Mouse (Mus musculus): ENCODE data around the gene Amhr2.

DNA sequence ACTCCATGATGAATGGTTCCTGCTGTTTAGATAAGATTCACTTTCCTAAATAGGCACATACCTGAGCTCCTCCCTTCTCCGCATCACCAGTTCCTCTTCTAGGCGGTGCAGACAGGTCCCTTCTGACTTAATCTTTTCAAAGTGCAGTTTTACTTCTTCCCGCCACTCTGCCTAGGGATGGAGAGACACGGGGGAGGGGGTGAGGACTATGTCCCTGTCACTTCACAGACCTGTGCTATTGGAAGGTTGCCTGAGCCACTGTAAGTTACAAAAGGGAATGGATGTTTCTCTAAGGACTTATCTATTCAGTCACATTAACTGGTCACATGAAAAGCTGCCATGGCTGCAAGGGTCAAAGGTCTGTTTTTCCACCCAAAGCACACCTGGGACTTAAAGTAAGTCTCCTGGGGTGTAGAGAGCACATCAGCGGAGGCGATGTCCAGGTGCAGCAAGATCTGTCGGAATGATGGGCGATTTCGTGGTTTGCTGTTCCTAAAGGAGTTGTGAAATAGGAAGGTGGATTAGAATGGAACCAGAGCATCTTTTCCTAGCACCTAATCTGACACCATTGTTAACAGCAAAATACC is 57.2 kb downstream of the Amhr2 start:
- TF ChIP-seq CTCF (IDR thresholded peaks at IDR 0.05; ENCODE audit: low read depth) = no peak
- TF ChIP-seq EP300 (IDR thresholded peaks at IDR 0.05; ENCODE audit: low read depth) = no peak
